Mouse (Mus musculus): ENCODE data around the gene Ypel3.
A peak's percentile ranks its signal among the peaks of the same experiment; 100 is the strongest.
"Not testable (repeated sequence)": the region's sequence is repeated elsewhere in the genome, so short reads cannot be mapped to it uniquely, and the experiment has no call there.

Ypel3 gene

DNA sequence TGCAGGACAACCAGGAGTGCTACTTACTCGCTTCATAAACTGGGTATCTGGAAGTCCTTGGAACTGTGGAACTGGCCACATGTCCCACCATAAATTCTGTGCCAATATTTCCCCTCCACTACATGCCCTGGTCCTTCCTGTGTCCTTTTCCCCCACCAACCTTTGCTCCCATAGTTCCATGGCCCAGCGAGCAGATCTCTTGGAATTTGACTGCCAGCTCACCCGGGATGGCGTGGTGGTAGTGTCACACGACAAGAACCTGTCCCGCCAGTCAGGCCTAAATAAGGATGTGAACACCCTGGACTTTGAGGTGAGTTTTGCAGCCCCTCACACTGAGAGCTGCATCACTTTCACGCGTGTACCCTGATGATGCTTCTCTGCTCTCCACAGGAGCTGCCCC, 9.8 kb upstream of the Ypel3 start:
- DNase-seq: no peak

DNA sequence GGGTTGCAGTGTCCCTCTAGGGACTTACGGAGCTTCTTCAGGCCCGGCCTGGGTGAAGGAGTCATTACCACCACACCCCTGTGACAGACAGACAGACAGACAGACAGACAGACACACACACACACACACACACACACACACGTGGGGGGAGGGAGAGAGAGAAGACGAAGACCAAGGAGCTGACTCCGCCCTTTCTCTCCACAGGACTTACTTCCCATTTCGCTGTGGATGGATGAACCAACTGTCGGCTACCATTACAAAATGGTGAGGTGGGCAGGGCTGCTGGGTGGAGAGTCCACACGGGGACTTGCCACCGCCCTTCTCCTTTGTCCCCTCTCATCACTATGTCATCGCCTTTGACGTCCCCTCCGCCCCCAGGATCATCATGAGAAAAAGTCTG, 6.0 kb upstream of the Ypel3 start:
- no peak for DNase-seq

DNA sequence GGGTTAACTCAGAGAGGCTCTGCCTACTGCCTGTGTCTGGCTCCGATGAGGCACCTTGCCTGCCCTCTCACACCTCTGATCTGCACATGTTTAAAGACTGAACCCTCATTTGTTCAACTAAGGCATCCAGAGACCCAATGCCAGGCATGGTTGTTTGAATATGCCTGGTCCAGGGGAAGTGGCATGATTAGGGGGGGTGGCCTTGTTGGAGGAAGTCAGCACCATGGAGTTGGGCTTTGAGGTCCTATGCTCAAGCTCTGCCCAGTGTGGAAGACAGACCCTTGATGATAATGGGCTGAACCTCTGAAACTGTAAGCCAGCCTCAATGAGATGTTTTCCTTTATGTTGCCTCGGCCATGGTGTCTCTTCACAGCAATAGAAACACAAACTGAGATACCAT, 3.4 kb upstream of the Ypel3 start:
- no peak for DNase-seq

DNA sequence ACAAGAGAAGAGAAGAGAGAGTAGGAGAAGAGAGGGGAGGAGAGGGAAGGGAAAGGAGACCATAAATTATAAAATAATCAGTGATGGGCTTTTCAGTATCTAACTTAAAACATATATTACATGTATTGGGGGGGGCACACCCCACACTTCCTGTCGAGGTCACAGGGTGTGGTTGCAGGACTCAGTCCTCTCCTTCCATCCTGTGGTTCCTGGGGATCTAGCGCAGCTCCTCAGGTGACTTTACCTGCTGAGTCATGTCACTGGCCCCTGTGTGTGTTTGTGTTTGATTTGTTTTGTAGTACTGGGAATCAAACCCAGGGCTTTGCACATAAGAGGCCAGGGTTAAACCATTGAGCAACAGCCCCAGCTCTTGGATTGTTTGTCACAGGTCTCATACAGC, 2.3 kb upstream of the Ypel3 start:
- no peak for DNase-seq

GRCm38 (mm10) chr7:126775185-126775977, 1.4 kb upstream of the Ypel3 start:
- DNase-seq: no peak

GRCm38 (mm10) chr7:126775978-126776234, 849 bp upstream of the Ypel3 start:
- DNase-seq: no peak

GRCm38 (mm10) chr7:126777476-126777875, 721 bp downstream of the Ypel3 start:
- no peak for DNase-seq

GRCm38 (mm10) chr7:126778147-126778546, 1.4 kb downstream of the Ypel3 start:
- DNase-seq: no peak

DNA sequence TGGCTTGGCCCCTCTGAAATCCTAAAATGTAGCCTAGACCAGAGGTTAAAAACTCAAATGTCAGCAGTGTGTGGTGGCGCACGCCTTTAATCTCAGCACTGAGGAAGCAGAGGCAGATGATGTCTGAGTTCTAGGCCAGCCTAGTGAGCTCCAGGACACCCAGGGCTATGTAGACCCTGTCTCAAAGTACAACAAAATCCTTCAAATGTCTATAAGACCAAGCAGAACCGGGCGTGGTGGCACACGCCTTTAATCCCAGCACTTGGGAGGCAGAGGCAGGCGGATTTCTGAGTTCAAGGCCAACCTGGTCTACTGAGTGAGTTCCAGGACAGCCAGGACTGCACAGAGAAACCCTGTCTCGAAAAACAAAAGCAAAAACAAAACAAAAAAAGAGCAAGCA, 2.3 kb downstream of the Ypel3 start:
- DNase-seq: not testable (repeated sequence)

DNA sequence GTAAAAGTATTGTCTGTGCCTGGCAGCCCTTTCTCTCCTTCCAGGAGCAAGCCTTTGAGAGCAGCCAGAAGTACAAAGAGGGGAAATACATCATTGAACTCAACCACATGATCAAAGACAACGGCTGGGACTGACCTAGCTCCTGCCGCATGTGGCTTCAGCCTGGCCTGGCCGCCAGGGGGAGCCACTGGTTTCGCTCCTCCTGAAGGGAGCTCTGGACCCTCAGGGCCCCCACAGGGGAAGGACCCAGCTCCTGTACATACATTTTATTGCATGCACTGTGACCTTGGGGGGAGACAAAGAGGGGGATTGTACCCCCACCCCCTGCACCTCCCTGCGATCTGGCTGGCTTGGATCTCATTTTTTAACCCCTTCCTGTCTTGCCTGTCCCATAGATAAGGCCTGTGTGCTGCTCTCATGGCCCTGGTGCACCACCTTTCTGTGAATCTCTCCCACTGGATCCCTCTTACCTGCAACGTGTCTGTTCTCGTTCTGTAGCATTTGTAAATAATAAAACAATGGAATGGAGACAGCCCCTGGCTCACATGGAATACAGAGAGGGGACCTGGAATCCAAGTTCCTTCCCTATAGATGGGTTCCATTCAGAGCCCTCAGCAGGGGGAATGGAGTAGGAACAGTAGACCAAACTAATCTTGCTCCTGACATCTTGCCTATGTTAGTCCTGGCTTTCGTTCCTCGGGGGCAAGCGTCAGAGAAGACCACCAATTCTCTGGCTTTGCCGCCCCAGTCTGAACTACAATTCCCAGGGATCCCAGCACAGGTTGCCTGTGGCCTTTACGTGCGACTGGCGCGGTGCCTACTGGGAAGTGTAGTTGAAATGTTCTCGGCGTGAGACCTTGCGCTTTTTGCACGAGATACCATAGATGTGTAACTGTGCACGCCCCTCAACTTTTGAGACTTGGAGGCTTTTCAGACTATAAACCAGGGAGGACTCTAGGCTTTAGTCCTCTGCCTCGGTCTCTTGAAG, 3.5 kb downstream of the Ypel3 start:
- peak; percentile 84 for DNase-seq

GRCm38 (mm10) chr7:126780971-126781635, 4.3 kb downstream of the Ypel3 start, which contains the start of gene Tbx6:
Tbx6 (plus strand) TSS chr7:126781483.
- DNase-seq: no peak

DNA sequence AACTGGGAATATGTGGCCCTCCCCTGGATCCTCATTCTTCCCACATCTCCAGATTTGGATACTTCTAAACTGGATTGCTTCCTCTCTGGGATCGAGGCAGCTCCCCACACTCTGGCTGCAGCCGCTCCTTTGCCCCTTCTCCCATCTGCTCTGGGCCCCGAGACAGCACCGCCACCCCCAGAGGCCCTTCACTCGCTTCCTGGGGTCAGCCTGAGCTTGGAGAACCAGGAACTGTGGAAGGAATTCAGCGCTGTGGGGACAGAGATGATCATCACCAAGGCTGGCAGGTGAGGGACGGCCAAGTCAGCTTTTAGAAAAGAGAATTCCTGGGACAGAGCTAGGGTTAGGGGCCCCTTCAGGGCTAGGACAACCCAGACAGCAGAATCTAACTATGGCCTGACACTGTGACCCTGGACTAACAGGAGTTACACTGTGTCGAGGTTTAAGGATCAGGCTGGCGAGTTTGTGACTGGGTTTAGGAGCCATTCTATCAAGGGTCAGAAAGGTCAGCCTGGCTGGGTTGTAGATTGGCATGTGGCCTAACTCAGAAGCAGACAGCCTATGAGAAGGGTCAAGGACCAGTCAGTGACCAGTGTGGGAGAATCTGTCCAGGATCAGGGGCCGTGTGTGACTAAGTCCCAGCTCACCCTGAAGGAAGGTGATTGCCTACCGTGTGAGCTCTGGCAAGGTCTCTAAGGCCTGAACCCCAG, 5.1 kb downstream of the Ypel3 start:
- no peak for DNase-seq

DNA sequence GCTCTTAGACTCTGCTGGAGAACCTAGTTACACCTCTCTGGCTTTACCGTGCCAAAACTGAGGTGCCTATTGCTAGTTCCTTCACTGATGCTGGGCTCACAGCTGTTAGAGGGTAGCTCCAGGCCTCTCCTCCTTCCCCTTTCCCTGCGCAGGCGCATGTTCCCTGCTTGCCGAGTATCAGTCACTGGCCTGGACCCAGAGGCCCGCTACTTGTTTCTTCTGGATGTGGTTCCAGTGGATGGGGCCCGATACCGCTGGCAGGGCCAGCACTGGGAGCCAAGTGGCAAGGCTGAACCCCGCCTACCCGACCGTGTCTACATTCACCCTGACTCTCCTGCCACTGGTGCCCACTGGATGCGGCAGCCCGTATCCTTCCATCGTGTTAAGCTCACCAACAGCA, 5.9 kb downstream of the Ypel3 start:
- no peak for DNase-seq

GRCm38 (mm10) chr7:126784469-126784868, 7.7 kb downstream of the Ypel3 start:
- no peak for DNase-seq

DNA sequence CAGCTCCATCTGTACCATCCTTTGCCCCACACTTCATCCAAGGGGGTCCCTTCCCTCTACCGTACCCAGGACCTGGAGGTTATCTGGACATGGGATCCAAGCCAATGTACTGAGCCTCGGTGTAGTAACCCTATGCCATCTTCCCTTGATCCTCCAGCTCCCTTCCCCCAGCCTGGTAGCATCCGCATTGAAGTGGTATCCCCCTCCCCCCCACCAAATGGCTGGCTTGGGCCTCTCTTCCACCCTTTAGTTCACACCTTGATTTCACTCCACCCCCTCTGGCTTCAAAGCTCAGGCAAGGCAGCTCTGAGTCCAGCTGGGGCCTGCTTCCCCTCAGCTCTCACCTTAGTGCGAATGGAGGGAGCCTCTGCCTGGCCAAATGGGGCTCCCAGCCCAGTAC, 8.3 kb downstream of the Ypel3 start:
- no peak for DNase-seq

DNA sequence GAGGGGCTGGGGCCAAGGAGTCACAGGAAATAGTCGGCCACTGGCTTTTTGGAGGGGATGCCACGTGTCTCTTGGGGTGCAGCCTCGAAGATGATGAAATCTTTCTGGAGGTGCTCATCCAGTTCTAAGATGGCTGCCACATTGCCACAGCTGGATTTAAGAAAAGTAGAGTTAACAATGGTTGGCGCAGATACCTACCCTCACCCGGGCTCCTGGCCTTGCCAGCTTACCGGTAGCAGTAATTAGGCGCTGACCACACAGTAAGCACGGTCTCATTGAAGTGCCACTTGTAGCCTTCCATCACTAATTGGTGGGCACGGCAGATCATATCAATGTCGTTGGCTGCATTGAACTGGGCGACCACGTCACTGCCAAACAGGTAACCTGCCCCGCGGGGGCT, 9.4 kb downstream of the Ypel3 start:
- no peak for DNase-seq

DNA sequence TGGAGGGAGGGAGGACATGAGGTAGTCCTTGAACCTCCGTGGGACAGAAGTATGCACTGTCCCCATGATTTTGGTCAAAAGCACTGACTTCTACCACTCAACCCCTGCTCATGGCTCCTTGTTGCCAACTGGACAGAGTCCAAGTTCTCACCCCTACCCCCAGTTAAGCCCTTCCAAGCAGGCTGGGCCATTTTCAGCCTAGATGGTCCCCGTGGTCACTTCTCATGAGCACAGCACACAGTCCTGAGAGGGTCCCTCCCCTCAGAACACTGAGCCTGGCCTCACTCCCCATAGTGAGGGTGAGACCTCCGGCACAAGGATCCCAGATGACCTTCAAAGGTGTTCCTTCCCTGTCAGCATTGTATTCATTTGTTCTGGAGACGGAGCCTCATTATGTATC, 12.4 kb downstream of the Ypel3 start:
- DNase-seq: no peak

DNA sequence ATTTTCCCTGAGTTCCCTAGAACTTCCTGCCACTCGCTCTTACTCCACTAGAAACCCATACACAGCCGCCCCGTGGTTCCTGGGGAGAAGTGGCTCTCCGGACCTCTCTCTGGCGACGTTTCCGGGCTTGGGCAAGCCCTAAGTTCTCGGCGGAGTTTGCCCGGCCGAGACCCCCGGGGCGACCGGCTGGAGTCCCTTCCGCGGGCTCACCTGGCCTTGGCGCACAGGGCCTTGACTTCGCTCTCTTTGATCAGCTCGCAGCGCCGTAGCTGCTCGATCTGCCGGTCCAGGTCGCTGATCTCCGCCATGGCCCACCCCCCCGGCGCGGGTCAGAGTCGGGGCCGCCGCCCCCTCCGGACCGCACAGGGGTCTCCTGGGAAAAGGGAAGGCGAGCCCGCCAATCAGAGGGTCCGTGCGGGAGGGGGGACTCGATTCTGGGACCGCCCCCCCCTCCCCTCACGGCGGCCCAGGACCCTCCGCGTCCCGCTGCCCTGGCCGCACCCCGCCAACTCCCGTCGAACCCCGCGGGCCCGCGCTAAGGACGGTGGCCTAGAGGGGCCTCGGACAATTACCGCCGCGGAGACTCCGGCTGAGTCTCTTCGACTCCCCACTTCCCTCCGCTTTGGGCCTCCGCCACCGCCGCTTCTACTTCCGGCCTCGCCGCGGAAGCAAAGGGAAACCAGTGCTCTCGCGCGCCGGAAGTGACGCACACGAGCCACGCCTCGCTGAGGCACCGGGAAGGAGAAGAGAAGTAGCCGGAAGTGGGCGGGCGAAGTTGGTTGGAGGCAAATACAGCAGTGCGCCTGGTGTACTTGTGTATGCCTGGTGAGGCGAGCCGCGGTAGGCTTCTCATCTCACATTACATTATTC, 15.3 kb downstream of the Ypel3 start, which contains the start of gene Ppp4c:
Gene Ppp4c, minus strand, starts transcription at position 646 of the 870 bp plus-strand sequence.
- DNase-seq: peak; percentile 96

GRCm38 (mm10) chr7:126792721-126793443, 16.1 kb downstream of the Ypel3 start:
- DNase-seq: no peak

- DNase-seq: no peak
Measured at GRCm38 (mm10) chr7:126793456-126794270, 16.9 kb downstream of the Ypel3 start.
